10 mouse cellular contexts compared by ENCODE assay signal in the genomic region with DNA sequence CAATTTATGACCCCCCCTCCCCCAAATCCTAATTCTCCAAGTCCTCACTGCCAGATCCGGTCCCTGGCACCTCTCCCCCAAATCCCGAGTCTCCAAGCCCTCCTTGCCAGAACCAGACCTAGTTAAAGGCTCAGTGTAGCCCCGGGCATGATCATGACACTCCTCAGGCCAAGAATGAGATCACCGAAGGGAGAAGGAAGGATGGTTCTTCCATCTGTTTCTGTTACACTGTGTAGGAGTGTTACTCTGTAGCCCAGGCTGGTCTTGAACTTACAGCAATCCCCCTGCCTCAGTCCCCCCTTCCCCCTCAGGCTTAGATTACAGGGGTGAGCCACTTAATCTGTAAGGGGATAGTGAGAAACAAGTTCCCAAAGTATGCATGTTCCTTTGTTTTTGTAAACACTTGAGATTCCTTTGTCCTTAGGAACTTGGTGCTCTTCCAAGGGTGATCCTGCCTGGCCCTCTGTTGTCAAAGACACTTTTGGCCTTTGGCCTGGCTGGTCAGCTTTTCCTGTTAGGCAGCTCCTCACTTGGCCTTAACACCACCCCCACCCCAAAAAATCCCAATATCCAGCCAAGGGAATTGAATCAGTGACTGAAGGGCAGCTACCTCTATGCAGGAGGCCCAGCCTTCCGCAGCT. TPM values are rescaled to one million over a fixed set of nuclear protein-coding genes. Genes with fewer than 3 reads are reported as not detected.
A peak's percentile ranks its signal among the peaks of the same experiment; 100 is the strongest.
DNase-seq lines count a peak whose midpoint lies in the region; ATAC-seq and TF ChIP-seq lines count a peak whose summit lies in the region.
"Had no signal": no experiment of that assay in that cellular context is flagged by ENCODE, and none has a peak within 500 bp of the region (broad histone marks: within the 10 kb centered on the region; RNA-seq: fewer than 3 reads in every experiment).

No protein-coding gene starts in this region.

- no peak overlapping the region for H3K4me3 ChIP-seq in midbrain, embryonic 13.5 days (replicated peaks)
- H3K4me3 ChIP-seq in midbrain, embryonic 14.5 days (replicated peaks; ENCODE audit: low read depth, low read length) = no peak overlapping the region
- no peak overlapping the region for H3K4me3 ChIP-seq in heart, postnatal 0 days (ENCODE audit: low read depth, low read length)
- H3K4me3 ChIP-seq: midbrain, embryonic 12.5 days had no signal

- DNase-seq in midbrain, embryonic 14.5 days = no peak
- peak; percentile 71 for DNase-seq in cerebellum, adult 9-10 months
- DNase-seq in heart, postnatal 0 days (ENCODE audit: low spot score) = peak; percentile 27
- DNase-seq in lung, postnatal 10 days = peak; percentile 85
- no peak for DNase-seq in thymus, postnatal 0 days (ENCODE audit: low spot score)
- DNase-seq in layer of hippocampus, postnatal 36 days = no peak

- H3K4me1 ChIP-seq in midbrain, embryonic 13.5 days (replicated peaks) = peaks cover 26% of the 10 kb centered on the region
- H3K4me1 ChIP-seq in midbrain, embryonic 14.5 days (ENCODE audit: control insufficient read depth, insufficient read depth, low read length) = peaks cover 11% of the 10 kb centered on the region; the same call in 1 of the 2 replicates
- peaks cover 16% of the 10 kb centered on the region; the same call in 1 of the 2 replicates for H3K4me1 ChIP-seq in heart, postnatal 0 days (ENCODE audit: control insufficient read depth, insufficient read depth)

- no peaks in the 10 kb centered on the region for H3K36me3 ChIP-seq in midbrain, embryonic 13.5 days
- H3K36me3 ChIP-seq in midbrain, embryonic 14.5 days (ENCODE audit: control insufficient read depth, insufficient read depth, low read length) = no peaks in the 10 kb centered on the region
- no peaks in the 10 kb centered on the region for H3K36me3 ChIP-seq in heart, postnatal 0 days (replicated peaks; ENCODE audit: control insufficient read depth, insufficient read depth, low read length)
- H3K36me3 ChIP-seq: midbrain, embryonic 12.5 days had no signal

- H3K9ac ChIP-seq in midbrain, embryonic 13.5 days (replicated peaks) = no peak overlapping the region
- no peak overlapping the region for H3K9ac ChIP-seq in midbrain, embryonic 14.5 days (replicated peaks; ENCODE audit: low read length)
- no peak overlapping the region; the same call in 1 of the 2 replicates for H3K9ac ChIP-seq in heart, postnatal 0 days (replicated peaks; ENCODE audit: low read depth, low read length)
- H3K9ac ChIP-seq: midbrain, embryonic 12.5 days had no signal

- TF ChIP-seq CTCF in heart, postnatal 0 days (IDR thresholded peaks at IDR 0.05; ENCODE audit: low read depth) = no peak

- no peak overlapping the region for H3K4me2 ChIP-seq in midbrain, embryonic 13.5 days (replicated peaks)
- no peak overlapping the region for H3K4me2 ChIP-seq in midbrain, embryonic 14.5 days (ENCODE audit: low read length)
- H3K4me2 ChIP-seq in heart, postnatal 0 days (ENCODE audit: low read depth, low read length) = 0 out of 2 replicates have a peak overlapping the region, but pooled peaks have one; percentile 52

- peak; percentile 7; the same call in 1 of the 2 replicates for ATAC-seq in midbrain, embryonic 13.5 days
- no peak for ATAC-seq in midbrain, embryonic 14.5 days (ENCODE audit: low FRiP score, low TSS enrichment)
- peak; percentile 37; the same call in 1 of the 2 replicates for ATAC-seq in heart, postnatal 0 days (ENCODE audit: insufficient read depth, low read depth)
- ATAC-seq in megakaryocyte progenitor cell, adult 5-6 weeks (replicated peaks; ENCODE audit: poor library complexity) = no peak

- no peak overlapping the region for H3K27ac ChIP-seq in midbrain, embryonic 13.5 days
- H3K27ac ChIP-seq in midbrain, embryonic 14.5 days (replicated peaks; ENCODE audit: low read depth, low read length) = no peak overlapping the region
- peak overlapping the region; percentile 52 for H3K27ac ChIP-seq in heart, postnatal 0 days (ENCODE audit: low read depth)
- H3K27ac ChIP-seq: midbrain, embryonic 12.5 days had no signal

- 82% methylated on average over 5 of the region's 5 CpGs for WGBS in midbrain, embryonic 13.5 days
- 76% methylated on average over 5 of the region's 5 CpGs for WGBS in midbrain, embryonic 14.5 days
- 58% methylated on average over 5 of the region's 5 CpGs for WGBS in heart, postnatal 0 days

- TF ChIP-seq EP300 in heart, postnatal 0 days (IDR thresholded peaks at IDR 0.05; ENCODE audit: low read depth) = no peak

- no peaks in the 10 kb centered on the region for H3K9me3 ChIP-seq in midbrain, embryonic 13.5 days
- no peaks in the 10 kb centered on the region for H3K9me3 ChIP-seq in midbrain, embryonic 14.5 days (ENCODE audit: control insufficient read depth, low read length)
- H3K9me3 ChIP-seq in heart, postnatal 0 days (replicated peaks; ENCODE audit: control insufficient read depth, low read length) = no peaks in the 10 kb centered on the region
- H3K9me3 ChIP-seq: midbrain, embryonic 12.5 days had no signal

- H3K27me3 ChIP-seq in midbrain, embryonic 13.5 days = no peaks in the 10 kb centered on the region
- H3K27me3 ChIP-seq in midbrain, embryonic 14.5 days (ENCODE audit: control insufficient read depth, insufficient read depth, low read length) = no peaks in the 10 kb centered on the region
- no peaks in the 10 kb centered on the region for H3K27me3 ChIP-seq in heart, postnatal 0 days (ENCODE audit: control insufficient read depth, insufficient read depth, low read length)

RNA-seq across cellular contexts. Expression of gene Trpm1, which starts 2.8 kb away (rescaled TPM):
- 0.47 and 0.49 TPM in 2 replicates for polyA plus RNA-seq in midbrain, embryonic 13.5 days (2015; fragmentation: Nextera tagmentation; extraction: Ambion mirVana)
- 0.93 TPM in 1 of 2 replicates, not detected in the other for polyA plus RNA-seq in midbrain, embryonic 14.5 days (2014; fragmentation: Nextera tagmentation; extraction: Ambion mirVana)
- not detected in 2 replicates for total RNA-seq in heart, postnatal 0 days (2014; rRNA removed; ENCODE audit: low replicate concordance)
- 0.14 and 0.21 TPM in 2 replicates for polyA plus RNA-seq in heart, postnatal 0 days (2015; fragmentation: Nextera tagmentation; extraction: Ambion mirVana)
- 1.5 and 1.8 TPM in 2 replicates for polyA plus RNA-seq in thymus, postnatal 0 days (2015; fragmentation: Nextera tagmentation; extraction: Ambion mirVana)
- total RNA-seq in layer of hippocampus, postnatal 36 days (2021) = not detected
- not detected in 2 replicates for total RNA-seq in megakaryocyte progenitor cell, adult 5-6 weeks (2015)
- total RNA-seq in megakaryocyte progenitor cell, adult 5-6 weeks (2017) = not detected in 2 replicates
- total RNA-seq: hematopoietic stem cell, adult 5-6 weeks had no signal

Comparison
In these comparisons a context has a peak if more than half of its experiments do, and no peak if none do; other contexts are left out.
1. ATAC-seq: peak in midbrain, embryonic 13.5 days (single experiment) and heart, postnatal 0 days (single experiment); none in midbrain, embryonic 14.5 days (single experiment) and megakaryocyte progenitor cell, adult 5-6 weeks (single experiment).
2. DNase-seq: peak in cerebellum, adult 9-10 months (single experiment), heart, postnatal 0 days (single experiment) and lung, postnatal 10 days (single experiment); none in midbrain, embryonic 14.5 days (single experiment), thymus, postnatal 0 days (single experiment) and layer of hippocampus, postnatal 36 days (0 of 2).